Mouse (Mus musculus) inflammation-experienced regulatory T-cells (primary cell): ENCODE data around the gene Cryzl2. TPM values are rescaled to one million over a fixed set of nuclear protein-coding genes. Genes with fewer than 3 reads are reported as not detected.

ENCODE experiments used
- polyA plus RNA-seq, 2 experiments: library from polyadenylated mRNA; unstranded; fragments of 100-300 nt; shearing (Covaris generic); gene quantifications; one replicate each; pipeline ENCODE4 v1.2.1; 2017

Cryzl2 gene
- polyA plus RNA-seq, result 1 to 10 TPM; 4.7 to 5.9 TPM

DNA sequence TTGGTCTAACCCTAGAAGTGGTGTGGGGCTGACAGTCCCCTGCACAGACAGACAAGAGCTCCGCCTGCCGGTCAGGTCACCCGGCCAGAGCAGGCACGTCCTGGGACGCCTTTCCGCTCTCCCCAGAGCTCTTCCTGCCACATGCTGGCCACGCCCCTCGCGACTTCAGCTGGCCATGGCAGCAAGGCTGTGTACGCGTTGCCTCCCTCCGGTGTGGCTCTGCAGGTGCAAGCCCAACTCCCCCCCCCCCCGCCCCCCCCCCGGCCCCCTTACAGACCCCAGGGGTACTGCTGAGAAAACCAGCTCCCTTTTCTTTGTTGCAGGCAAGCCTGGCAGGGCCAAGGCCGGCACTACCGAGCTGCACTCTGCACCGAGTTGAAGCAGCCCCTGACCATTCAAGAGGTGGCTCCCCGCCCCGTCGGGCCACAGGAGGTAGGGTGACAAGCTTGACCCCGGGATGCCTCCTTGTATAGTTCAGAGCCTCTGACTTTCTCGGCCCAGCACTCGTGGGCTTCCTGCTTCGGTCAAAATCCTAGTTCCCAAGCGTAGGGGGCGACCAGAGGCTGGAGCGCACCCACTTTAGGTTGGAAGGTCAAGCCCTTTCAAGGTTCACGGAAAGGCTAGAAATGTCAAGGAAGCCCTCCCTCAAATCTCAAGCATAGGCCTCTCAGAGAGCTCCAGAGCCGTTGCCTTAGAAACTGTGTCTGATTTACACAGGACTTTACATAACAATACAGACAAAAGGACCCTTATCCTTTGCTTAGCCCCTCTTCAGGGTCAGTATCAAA lies at the start of gene Cryzl2:
Gene Cryzl2 (plus strand): TSS at position 157 of the 788 bp plus-strand sequence.

DNA sequence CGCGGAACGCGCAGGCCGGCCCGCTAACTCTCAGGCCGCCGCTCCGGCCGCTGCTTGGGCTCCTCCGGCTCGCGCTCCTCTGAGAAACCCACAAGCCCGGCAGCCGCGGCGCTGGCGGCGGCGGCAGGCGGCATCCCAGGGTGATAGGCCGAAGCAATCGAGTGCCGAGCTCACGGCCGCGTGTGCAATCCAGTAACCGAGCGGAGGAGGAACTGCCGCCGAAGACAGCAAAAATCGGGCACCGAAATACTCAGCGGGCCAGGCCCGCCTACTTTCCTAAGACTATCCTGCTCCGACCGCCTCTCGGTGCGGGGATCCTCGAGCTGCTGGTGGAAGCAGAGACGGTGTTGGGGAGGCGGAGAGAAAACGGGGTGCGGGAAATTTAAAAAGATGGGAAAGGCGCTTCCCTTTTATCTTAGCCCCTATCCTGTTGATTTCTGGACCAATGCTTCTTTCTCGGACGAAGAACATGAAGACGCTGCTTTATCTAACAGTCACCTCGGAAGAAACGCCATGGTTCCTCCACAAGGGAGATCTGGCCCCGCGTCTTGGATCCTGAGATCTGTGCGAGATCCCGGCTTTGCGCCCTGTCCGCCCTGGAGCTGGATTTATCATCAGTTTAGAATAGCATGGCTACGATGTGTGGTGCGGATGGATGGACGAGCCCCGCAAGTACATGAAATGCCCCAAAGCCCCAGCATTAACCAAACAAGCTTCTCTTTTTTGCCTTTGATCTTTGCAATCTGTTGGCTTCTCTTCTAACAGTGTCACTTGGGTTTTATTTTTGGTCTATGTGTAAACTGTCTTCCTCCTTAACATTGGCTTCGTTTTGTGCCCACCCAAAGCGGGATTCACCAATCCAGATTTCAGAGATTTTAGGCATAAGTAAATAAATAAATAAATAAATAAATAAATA lies 45.7 kb upstream of the Cryzl2 start, which contains the start of gene Rasal2:
Gene Rasal2 (minus strand): TSS at position 142 of the 916 bp plus-strand sequence.

DNA sequence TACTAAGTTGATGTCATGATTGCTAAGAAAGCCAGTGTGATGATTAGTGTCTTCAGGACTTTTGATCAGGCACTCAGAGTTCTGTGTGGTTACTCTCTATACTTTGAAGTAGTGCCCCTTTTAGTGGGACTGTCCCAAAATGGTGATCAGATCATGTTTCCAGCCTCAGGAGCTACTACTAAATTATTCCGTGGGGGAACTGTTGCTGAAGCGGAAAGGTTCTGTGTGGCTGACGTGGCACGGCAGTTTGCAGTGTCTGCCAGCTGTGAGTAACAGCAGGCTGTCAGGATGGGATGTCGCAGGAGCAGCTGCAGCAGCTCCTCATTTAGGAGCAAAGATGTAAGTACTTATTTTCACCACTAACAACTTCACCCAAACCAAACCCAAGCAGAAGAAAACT lies 48.1 kb downstream of the Cryzl2 start, which contains the start of gene Sec16b:
Gene Sec16b (plus strand): TSS at position 207 of the 400 bp plus-strand sequence.

Other genes with a start within 250 kb of the Cryzl2 start
- under 1 TPM; 0.70 to 0.83 TPM for gene Rasal2, start 46.0 kb upstream of the Cryzl2 start, polyA plus RNA-seq
- 1 to 10 TPM in 1 of 2 experiments, under 1 TPM in 1; 0.72 to 2.1 TPM for gene Sec16b, start 48.2 kb downstream of the Cryzl2 start, polyA plus RNA-seq